Mouse (Mus musculus) liver, postnatal 0 days (tissue): ENCODE measurements at regions not wholly inside any gene's neighbourhood (a gene's known extent, or its start where the extent isn't known, plus 50 kb on each side); places are given as distances from the start of the nearest gene placed in this dataset.

ENCODE experiments used
- ATAC-seq: fragments of 200-750 bp; cut with Nextera tagmentation; 2 replicates; pipeline ENCODE4 v1.8.0; 2017; ENCODE audit warnings: mild to moderate bottlenecking, moderate library complexity
- DNase-seq: peaks from one replicate; pipeline ENCODE4 v3.0.0-alpha.2; 2016
- H3K27ac ChIP-seq: fragments of 300-500 bp; sonication (generic); 2 replicates; pipeline ENCODE4 v1.5.1; 2014; ENCODE audit warnings: antibody characterized with exemption, moderate library complexity, mild to moderate bottlenecking, low read depth
- H3K27me3 ChIP-seq: fragments of 300-500 bp; sonication (generic); 2 replicates; pipeline ENCODE4 v1.6.1; 2014; ENCODE audit warnings: low read length, control low read depth, mixed read lengths; ENCODE audit not compliant: insufficient read depth
- H3K36me3 ChIP-seq: fragments of 300-500 bp; sonication (generic); replicated peaks from 2 replicates; pipeline ENCODE4 v1.6.1; 2014; ENCODE audit warnings: mild to moderate bottlenecking, control low read depth, low read length, moderate library complexity, mixed read lengths; ENCODE audit not compliant: insufficient read depth
- H3K4me1 ChIP-seq: fragments of 300-500 bp; sonication (generic); 2 replicates; pipeline ENCODE4 v1.6.1; 2014; ENCODE audit warnings: antibody characterized with exemption, mild to moderate bottlenecking, control low read depth; ENCODE audit not compliant: insufficient read depth
- H3K4me2 ChIP-seq: fragments of 300-500 bp; sonication (generic); 2 replicates; pipeline ENCODE4 v1.6.1; 2014; ENCODE audit warnings: low read depth, mild to moderate bottlenecking, low read length, moderate library complexity, mixed read lengths
- H3K4me3 ChIP-seq: fragments of 300-500 bp; sonication (generic); 2 replicates; pipeline ENCODE4 v1.5.1; 2014; ENCODE audit warnings: low read depth, low read length
- H3K9ac ChIP-seq: fragments of 300-500 bp; sonication (generic); replicated peaks from 2 replicates; pipeline ENCODE4 v1.6.1; 2014; ENCODE audit warnings: mild to moderate bottlenecking, moderate library complexity
- H3K9me3 ChIP-seq: fragments of 300-500 bp; sonication (generic); 2 replicates; pipeline ENCODE4 v1.6.1; 2016; ENCODE audit warnings: mild to moderate bottlenecking, control low read depth, low read length, mixed read lengths
- CTCF ChIP-seq: sonication (generic); IDR thresholded peaks from 2 replicates; pipeline ENCODE4 v1.5.1; 2016; ENCODE audit warnings: antibody characterized with exemption, low read depth
- EP300 ChIP-seq: IDR thresholded peaks from 2 replicates; pipeline ENCODE4 v1.6.1; 2016; ENCODE audit warnings: antibody characterized with exemption, low read depth, mild to moderate bottlenecking
- WGBS: fragments of 180-500 bp; shearing (Covaris S2); extraction: QIAGEN DNeasy Blood & Tissue Kit; methylation state at CpG from one replicate; pipeline ENCODE4 v1.1.7; 2014; ENCODE audit not compliant: insufficient replicate concordance; 5-methylcytosine and 5-hydroxymethylcytosine counted together

DNA sequence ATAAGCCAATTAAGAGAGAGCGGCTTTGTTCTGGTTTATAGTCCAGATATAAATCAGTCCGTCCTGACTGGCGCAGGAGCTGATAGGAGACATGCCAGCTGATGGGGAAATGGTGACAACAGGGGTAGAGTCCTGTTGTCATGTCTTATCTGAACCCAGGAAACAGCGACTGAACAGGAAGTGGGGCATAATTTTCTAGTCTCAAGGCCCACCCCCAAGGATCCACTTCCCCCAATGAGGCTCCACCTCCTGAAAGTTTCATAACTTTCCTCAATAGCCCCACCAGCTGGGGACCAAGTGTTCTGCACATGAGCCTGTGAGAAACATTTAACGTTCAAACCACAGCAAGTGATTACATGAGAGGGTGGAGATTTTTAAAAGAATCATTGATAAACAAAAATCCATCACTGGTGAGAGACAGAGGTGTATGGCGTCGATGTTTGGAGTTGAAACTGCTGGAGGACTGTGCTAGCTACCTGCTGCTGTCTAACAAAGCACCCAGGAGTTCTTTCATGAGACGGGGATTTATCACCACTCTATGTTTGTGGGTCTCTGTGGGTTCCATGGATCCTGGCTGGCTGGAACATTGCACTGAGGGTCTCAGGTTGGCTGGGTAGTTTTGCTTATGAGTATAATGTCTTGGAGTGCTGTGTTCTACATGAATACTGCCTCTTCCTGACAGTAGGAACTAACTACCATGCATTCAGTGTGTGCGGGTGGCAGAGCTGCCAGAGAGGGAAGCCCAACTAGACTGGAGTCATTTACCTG lies 132.0 kb upstream of the Gadl1 start:
- H3K36me3 ChIP-seq = no peaks in the 10 kb centered on the region
- 66% methylated on average over 9 of the region's 9 CpGs for WGBS
- H3K4me1 ChIP-seq = no peaks in the 10 kb centered on the region
- no peak overlapping the region for H3K27ac ChIP-seq
- DNase-seq = no peak
- TF ChIP-seq CTCF = no peak
- no peak overlapping the region for H3K4me2 ChIP-seq
- no peaks in the 10 kb centered on the region for H3K9me3 ChIP-seq
- ATAC-seq = no peak
- H3K9ac ChIP-seq = no peak overlapping the region
- no peaks in the 10 kb centered on the region for H3K27me3 ChIP-seq
- no peak overlapping the region for H3K4me3 ChIP-seq

DNA sequence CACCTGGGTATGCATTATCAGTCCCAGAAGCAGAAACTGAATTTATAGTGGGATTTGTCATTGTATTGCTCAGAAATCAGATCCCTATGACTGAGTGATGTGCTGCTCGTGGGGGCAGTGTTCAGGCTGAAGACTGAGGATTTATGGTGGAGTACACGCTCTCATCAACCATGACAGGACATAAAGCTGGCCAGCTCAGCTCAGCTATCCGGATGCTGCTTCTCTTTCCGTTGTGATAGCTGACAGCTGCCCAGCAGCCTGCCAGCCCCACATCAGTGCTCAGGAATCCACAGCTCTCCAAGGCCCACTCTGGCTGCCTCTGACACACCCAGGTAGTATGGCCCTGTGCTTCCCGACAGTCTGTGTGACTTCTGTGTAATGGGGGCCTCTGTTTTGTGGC lies 130.4 kb upstream of the Gadl1 start:
- Histone ChIP-seq H3K9ac (no peak overlapping the region), H3K27ac (no peak overlapping the region), H3K4me1 (no peaks in the 10 kb centered on the region), H3K27me3 (no peaks in the 10 kb centered on the region), H3K4me2 (no peak overlapping the region), H3K9me3 (no peaks in the 10 kb centered on the region), H3K36me3 (no peaks in the 10 kb centered on the region), H3K4me3 (no peak overlapping the region)
- no peak for TF ChIP-seq EP300
- TF ChIP-seq CTCF = no peak
- 67% methylated on average over 5 of the region's 5 CpGs for WGBS
- DNase-seq (no peak), ATAC-seq (no peak)

DNA sequence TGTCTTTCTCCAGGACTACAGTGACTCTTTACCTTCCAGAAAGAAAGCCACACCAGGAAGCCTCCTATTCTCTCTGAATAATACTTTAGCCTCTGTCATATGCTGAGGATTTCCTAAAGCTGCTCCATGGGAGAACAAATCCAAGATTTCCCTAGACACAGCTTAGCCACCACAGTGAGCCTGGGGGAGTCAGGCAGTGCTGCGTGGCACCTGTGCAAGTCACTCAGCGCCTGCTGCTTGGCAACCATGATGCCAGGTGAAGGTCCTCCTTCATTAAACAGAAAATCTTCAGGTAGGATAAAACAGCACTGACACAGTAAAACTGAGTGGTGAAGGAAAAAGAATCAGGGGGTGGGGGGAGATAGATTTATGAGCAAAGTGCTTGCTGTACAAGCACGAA lies 109.9 kb upstream of the Gadl1 start:
- Histone ChIP-seq H3K4me2 (no peak overlapping the region), H3K9ac (no peak overlapping the region), H3K4me3 (no peak overlapping the region), H3K4me1 (no peaks in the 10 kb centered on the region), H3K9me3 (no peaks in the 10 kb centered on the region), H3K36me3 (no peaks in the 10 kb centered on the region), H3K27me3 (no peaks in the 10 kb centered on the region), H3K27ac (no peak overlapping the region)
- WGBS = 77% methylated on average over 3 of the region's 3 CpGs
- ATAC-seq (no peak), DNase-seq (no peak)
- no peak for TF ChIP-seq EP300
- TF ChIP-seq CTCF = no peak

DNA sequence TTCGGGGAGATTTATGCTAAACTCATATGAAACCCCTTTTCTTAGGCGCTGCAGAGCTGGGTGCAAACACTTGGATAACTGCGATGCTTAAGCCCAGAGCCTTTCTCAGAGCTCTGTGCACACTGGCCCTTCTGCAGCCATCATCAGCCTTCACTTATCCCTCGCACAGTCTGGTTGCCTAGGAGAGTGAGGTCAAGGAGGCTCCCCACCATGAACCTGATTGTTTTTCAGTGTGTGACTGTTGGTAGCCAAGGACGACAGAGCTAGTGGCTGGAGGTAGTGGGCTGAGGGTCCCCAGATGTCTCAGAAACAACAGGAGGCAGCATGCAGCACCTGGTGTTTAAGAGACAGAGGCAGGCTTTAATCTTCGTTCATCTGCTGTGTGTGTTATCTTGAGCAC lies 108.6 kb upstream of the Gadl1 start:
- Histone ChIP-seq H3K27me3 (no peaks in the 10 kb centered on the region), H3K4me3 (no peak overlapping the region), H3K9me3 (no peaks in the 10 kb centered on the region), H3K27ac (no peak overlapping the region), H3K4me1 (no peaks in the 10 kb centered on the region), H3K9ac (no peak overlapping the region), H3K36me3 (no peaks in the 10 kb centered on the region), H3K4me2 (no peak overlapping the region)
- no peak for ATAC-seq
- WGBS = 68% methylated on average over 6 of the region's 6 CpGs
- TF ChIP-seq EP300 (no peak), CTCF (no peak)
- DNase-seq = no peak

DNA sequence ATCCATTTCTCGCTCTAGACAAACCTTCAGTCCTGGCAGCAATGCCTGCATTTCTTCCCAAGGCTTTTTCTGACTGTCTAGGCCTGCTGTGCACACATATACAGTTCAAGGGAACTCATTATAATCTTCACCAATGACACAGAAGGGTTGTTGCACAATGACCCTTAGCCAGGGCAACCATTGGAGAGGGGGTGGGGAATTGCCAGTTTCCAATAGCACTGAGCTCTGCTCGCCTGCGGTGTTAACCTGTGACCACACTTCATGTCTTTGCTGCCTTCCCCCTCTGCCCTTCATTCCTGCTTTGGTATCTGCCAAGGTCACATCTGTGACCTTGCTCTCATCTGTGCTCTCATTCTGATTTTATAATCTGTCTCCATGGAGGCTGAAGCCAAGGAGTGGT lies 106.2 kb upstream of the Gadl1 start:
- Histone ChIP-seq H3K4me1 (no peaks in the 10 kb centered on the region), H3K4me2 (no peak overlapping the region), H3K9ac (no peak overlapping the region), H3K27ac (no peak overlapping the region), H3K4me3 (no peak overlapping the region), H3K9me3 (no peaks in the 10 kb centered on the region), H3K36me3 (no peaks in the 10 kb centered on the region), H3K27me3 (no peaks in the 10 kb centered on the region)
- TF ChIP-seq EP300 = no peak
- TF ChIP-seq CTCF = no peak
- ATAC-seq (no peak), DNase-seq (no peak)
- 75% methylated on average over 3 of the region's 3 CpGs for WGBS

DNA sequence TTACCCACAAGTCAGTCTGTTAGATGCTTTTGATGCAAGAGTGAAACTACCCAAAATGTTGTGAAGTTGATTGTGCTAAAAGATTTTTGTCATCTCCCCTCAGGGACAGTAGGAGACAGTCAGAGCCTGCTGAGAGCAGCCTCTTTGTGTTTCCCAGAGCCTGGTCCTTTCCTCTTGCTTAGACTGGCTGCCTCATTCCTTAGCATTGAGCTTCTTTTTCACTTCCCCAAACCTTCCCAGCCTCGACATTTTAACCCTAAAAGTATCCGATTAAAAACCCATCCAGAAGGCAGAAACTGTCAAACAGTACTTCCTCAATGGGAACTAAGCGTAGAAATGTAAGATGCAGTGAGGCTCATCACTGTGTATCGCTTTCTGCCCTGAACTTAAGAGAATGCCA lies 104.0 kb upstream of the Gadl1 start:
- no peaks in the 10 kb centered on the region for H3K36me3 ChIP-seq
- H3K27me3 ChIP-seq = no peaks in the 10 kb centered on the region
- no peak overlapping the region for H3K4me2 ChIP-seq
- 42% methylated on average over 4 of the region's 4 CpGs for WGBS
- no peak for TF ChIP-seq CTCF
- TF ChIP-seq EP300 = no peak
- no peaks in the 10 kb centered on the region for H3K4me1 ChIP-seq
- ATAC-seq (no peak), DNase-seq (no peak)
- no peak overlapping the region for H3K27ac ChIP-seq
- no peaks in the 10 kb centered on the region for H3K9me3 ChIP-seq
- H3K9ac ChIP-seq = no peak overlapping the region
- no peak overlapping the region for H3K4me3 ChIP-seq
